28 mouse cellular contexts compared by ENCODE assay signal in the genomic region with DNA sequence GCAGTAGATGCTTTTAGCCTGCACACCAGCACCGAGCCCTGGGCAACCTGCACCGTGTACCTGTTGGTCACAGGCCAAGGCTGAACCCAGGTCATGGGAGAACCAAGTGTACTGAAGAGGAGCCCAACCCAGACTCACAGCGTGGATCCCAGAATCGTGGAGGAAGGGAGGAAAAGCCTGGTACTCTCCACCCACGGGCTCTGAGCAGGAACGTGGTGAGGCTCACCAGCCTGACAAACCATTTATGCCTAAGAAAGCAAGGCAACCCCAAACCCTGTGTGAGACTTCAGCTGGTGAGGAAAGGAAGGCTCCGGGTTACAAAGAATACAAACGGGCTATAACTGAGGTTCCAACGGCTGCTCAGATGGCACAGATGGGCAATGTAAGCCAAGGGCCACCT. TPM values are rescaled to one million over a fixed set of nuclear protein-coding genes. Genes with fewer than 3 reads are reported as not detected.
"Had no signal": no experiment of that assay in that cellular context is flagged by ENCODE, and none has a peak within 500 bp of the region (broad histone marks: within the 10 kb centered on the region; RNA-seq: fewer than 3 reads in every experiment).

No protein-coding gene starts in this region.

- H3K4me2 ChIP-seq: heart, embryonic 11.5 days; heart, embryonic 13.5 days; heart, embryonic 15.5 days; hindbrain, embryonic 12.5 days; hindbrain, embryonic 14.5 days; intestine, embryonic 15.5 days; limb, embryonic 12.5 days; liver, embryonic 11.5 days; liver, embryonic 13.5 days; liver, embryonic 15.5 days had no signal

- ATAC-seq: hindbrain, embryonic 16.5 days; inflammation-experienced regulatory T-cells, adult 6 months; intestine, embryonic 15.5 days; intestine, postnatal 0 days had no signal

- H3K9me3 ChIP-seq: heart, embryonic 13.5 days; heart, embryonic 15.5 days; hindbrain, embryonic 10.5 days; hindbrain, embryonic 12.5 days; intestine, embryonic 15.5 days; limb, embryonic 10.5 days; limb, embryonic 12.5 days; liver, embryonic 13.5 days; liver, embryonic 15.5 days had no signal

- DNase-seq: gastrocnemius, postnatal 14 days; gastrocnemius, postnatal 36 days; heart, adult 11 months; heart, adult 2 months; heart, postnatal 4 days; kidney, adult 18-20 months; kidney, adult 8-10 months; kidney, postnatal 10 days; kidney, postnatal 25 days; kidney, postnatal 4 days; liver; liver, embryonic 13.5 days had no signal

- H3K27me3 ChIP-seq: liver, embryonic 15.5 days had no signal

- H3K4me1 ChIP-seq: intestine, embryonic 15.5 days; liver, embryonic 13.5 days; liver, embryonic 15.5 days had no signal

- H3K27ac ChIP-seq: heart, adult 2 months; heart, embryonic 13.5 days; heart, embryonic 15.5 days; hindbrain, embryonic 10.5 days; hindbrain, embryonic 12.5 days; hindbrain, embryonic 14.5 days; intestine, embryonic 15.5 days; left cerebral cortex, adult 2 months; limb, embryonic 10.5 days; limb, embryonic 12.5 days; liver, embryonic 13.5 days; liver, embryonic 15.5 days had no signal

- H3K4me3 ChIP-seq: heart, adult 2 months; heart, embryonic 13.5 days; heart, embryonic 15.5 days; hindbrain, embryonic 10.5 days; hindbrain, embryonic 12.5 days; intestine, embryonic 15.5 days; left cerebral cortex, adult 2 months; limb, embryonic 10.5 days; limb, embryonic 12.5 days; liver, embryonic 13.5 days; liver, embryonic 15.5 days had no signal

- H3K36me3 ChIP-seq: heart, embryonic 13.5 days; heart, embryonic 15.5 days; hindbrain, embryonic 12.5 days; intestine, embryonic 15.5 days; limb, embryonic 10.5 days; limb, embryonic 12.5 days; liver, embryonic 13.5 days; liver, embryonic 15.5 days had no signal

- H3K9ac ChIP-seq: heart, embryonic 13.5 days; heart, embryonic 15.5 days; hindbrain, embryonic 12.5 days; hindbrain, embryonic 14.5 days; intestine, embryonic 15.5 days; limb, embryonic 12.5 days; liver, embryonic 13.5 days; liver, embryonic 15.5 days had no signal

RNA-seq across cellular contexts. Expression of a gene that starts 31.8 kb away (rescaled TPM):
- total RNA-seq: heart, postnatal 4 days had no signal
- polyA plus RNA-seq: heart, postnatal 0 days; inflammation-experienced regulatory T-cells, adult 6 months had no signal
